Mouse (Mus musculus) cerebellum, postnatal 4 days (tissue): ENCODE measurements at regions not wholly inside any gene's neighbourhood (a gene's known extent, or its start where the extent isn't known, plus 50 kb on each side); places are given as distances from the start of the nearest gene placed in this dataset.
A peak's percentile ranks its signal among the peaks of the same experiment; 100 is the strongest.
"Not testable (repeated sequence)": the region's sequence is repeated elsewhere in the genome, so short reads cannot be mapped to it uniquely, and the experiment has no call there.

Source experiments
- DNase-seq, 2 experiments: peaks; one replicate each; pipeline ENCODE4 v3.0.0; 2022; ENCODE audit warnings: low spot score in 2 of 2, mixed read lengths in 1 of 2

GRCm38 (mm10) chr17:84844950-84845349 is 54.4 kb upstream of the Lrpprc start:
- DNase-seq: no peak

GRCm38 (mm10) chr17:84846141-84846540 is 55.6 kb upstream of the Lrpprc start:
- no peak for DNase-seq

- no peak for DNase-seq
These were observed 57.9 kb upstream of the Lrpprc start for GRCm38 (mm10) chr17:84848385-84849030.

GRCm38 (mm10) chr17:84849031-84849405 is 58.4 kb upstream of the Lrpprc start:
- DNase-seq: no peak

GRCm38 (mm10) chr17:84850464-84850863 is 59.9 kb upstream of the Lrpprc start:
- DNase-seq: no peak

- no peak for DNase-seq
These were observed 60.3 kb upstream of the Lrpprc start for GRCm38 (mm10) chr17:84850893-84851292.

- no peak for DNase-seq
These were observed 66.4 kb upstream of the Lrpprc start for GRCm38 (mm10) chr17:84856971-84857370.

- DNase-seq: no peak
These were observed 68.2 kb upstream of the Lrpprc start for GRCm38 (mm10) chr17:84858830-84859229.

- DNase-seq: no peak
These were observed 69.3 kb upstream of the Lrpprc start for GRCm38 (mm10) chr17:84859916-84860315.

- no peak for DNase-seq
These were observed 70.2 kb upstream of the Lrpprc start for GRCm38 (mm10) chr17:84860835-84861234.

- not testable (repeated sequence) for DNase-seq
These were observed 73.6 kb upstream of the Lrpprc start for GRCm38 (mm10) chr17:84864231-84864630.

GRCm38 (mm10) chr17:84865158-84865557 is 74.6 kb upstream of the Lrpprc start:
- DNase-seq: no peak

GRCm38 (mm10) chr17:84865566-84865965 is 75.0 kb upstream of the Lrpprc start:
- DNase-seq: no peak

- DNase-seq: no peak
These were observed 78.6 kb upstream of the Lrpprc start for GRCm38 (mm10) chr17:84869074-84869722.

GRCm38 (mm10) chr17:84873554-84873953 is 83.0 kb upstream of the Lrpprc start:
- DNase-seq: peak in 1 of 2 experiments; percentile 13

GRCm38 (mm10) chr17:84874494-84874893 is 82.0 kb upstream of the Ppm1b start:
- DNase-seq: no peak

GRCm38 (mm10) chr17:84875031-84875430 is 81.5 kb upstream of the Ppm1b start:
- no peak for DNase-seq

- no peak for DNase-seq
These were observed 80.5 kb upstream of the Ppm1b start for GRCm38 (mm10) chr17:84876037-84876436.

- DNase-seq: no peak
These were observed 79.2 kb upstream of the Ppm1b start for GRCm38 (mm10) chr17:84877176-84877863.

GRCm38 (mm10) chr17:84877864-84878224 is 78.7 kb upstream of the Ppm1b start:
- peak; percentile 52 to 67 for DNase-seq

- no peak for DNase-seq
These were observed 78.2 kb upstream of the Ppm1b start for GRCm38 (mm10) chr17:84878316-84878715.

GRCm38 (mm10) chr17:84879146-84879545 is 77.4 kb upstream of the Ppm1b start:
- no peak for DNase-seq

- DNase-seq: no peak
These were observed 75.6 kb upstream of the Ppm1b start for GRCm38 (mm10) chr17:84880946-84881345.
